Mouse (Mus musculus): Measurements from ENCODE around the gene Slc25a19.

Gene Slc25a19

DNA sequence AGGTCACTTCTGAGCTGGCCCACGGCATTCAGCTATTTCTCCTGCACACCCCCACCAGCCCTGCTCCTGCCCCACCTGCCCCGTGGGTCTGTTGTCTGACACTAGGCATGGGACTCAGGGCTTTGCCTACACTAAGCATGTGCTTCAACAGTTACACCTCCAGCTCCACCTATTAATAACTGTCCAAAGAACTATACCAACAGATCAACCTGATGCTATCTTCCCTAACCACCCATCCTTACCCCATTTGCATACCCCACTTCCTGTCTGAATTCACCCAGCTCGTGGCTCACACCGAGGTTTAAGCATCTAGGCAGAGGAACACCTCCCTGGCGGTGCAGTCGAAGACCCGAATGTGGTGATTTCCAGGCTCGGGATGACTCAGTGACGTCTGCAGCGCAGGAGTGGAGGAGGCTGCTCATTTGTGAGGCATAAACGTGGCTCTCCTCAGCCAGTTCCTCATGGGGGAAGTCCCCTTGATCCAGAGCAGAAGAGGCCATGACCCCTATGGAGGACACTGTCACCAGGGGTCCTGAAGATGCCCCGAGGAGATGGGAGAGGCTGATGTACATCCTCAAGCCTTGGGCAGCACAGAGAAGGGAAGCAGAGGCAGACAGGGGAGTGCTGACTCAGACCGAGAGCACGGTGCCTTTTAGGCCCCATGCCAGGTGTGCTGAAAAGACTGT lies 13.0 kb upstream of the Slc25a19 start:
- no peak for DNase-seq (ENCODE audit: extremely low spot score, low spot score)

DNA sequence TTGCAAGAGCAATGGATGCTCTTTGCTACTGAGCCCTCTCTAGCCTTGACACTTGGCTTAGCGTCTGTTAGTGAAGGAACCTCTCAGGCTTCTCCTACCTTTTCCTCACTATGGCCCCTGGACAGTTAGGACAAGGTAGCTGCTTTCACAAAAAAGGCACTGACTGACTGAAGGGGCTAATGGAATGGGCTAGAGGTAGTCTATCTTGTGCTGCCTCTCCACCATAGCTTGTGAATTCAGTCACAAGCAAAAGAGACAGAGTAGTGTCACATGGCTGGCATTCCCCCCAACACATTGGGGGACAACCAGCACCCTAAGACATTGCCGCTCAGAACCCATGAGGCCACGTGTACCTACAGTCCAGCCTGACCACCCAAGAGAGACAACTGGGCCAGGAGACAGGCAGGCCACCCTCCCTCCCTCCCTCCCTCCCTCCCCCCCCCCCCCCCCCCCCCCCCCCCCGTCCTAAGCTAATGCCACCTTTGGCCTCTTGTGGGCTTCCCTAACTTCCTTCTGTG lies 12.3 kb upstream of the Slc25a19 start:
- no peak for DNase-seq (ENCODE audit: extremely low spot score, low spot score)

DNA sequence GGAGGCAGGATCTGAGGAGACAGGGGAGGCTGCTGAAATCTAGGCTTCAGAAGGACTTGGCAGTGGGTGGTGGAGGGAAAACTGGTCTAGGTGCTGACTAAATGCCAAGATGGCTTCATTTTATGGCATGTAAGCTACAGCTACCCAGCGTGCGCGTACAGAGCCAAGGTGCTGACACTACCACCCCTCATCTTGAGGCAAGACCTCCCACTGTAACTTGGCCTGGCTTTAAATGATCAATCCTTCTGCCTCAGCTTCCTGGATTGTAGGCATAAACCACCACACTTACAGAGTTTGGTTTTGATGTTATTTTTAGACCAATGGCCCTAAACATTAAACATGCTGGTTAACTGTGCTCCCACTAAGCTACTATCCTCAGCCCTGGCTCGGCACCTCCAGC lies 11.4 kb upstream of the Slc25a19 start:
- DNase-seq (ENCODE audit: extremely low spot score, low spot score) = no peak

DNA sequence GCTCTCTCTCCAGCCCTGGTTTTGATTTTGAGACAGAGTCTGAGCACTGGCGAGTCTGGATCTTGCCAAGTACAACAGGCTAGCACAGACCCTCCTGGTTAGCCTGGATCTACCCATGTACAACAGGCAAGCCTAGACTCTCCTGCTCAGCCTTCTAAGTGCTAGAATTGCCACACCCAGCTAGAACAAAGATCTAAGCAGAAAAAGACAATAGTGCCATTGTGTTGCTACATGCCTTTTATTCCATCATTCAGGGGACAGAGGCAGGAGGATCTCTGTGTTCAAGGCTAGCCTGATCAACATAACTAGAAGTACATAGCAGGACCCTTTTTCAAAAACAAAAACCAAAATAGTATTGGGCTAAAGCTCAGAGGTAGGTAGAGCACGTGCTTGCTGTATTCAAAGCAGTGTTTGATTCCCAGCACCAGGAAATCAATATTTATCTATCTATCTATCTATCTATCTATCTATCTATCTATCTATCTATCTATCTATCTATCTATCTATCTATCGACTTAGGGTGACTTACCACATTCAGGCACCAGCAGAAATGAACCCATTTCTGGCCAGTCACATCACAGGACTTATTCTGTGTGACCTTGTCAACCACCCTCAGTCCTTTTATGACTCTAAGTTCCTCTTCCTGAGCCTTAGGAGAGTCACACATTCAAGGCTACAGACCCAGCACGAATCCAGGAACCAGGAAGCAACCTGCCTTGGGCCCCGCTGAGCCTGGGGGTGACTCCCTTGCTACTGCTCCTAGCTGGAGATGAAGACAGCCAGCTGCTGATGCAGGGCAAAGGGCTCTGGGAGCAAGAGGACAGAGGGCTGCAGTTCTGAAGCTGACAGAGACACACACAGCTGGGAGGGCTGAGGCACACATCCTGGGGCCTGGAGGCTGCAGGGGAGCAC lies 10.7 kb upstream of the Slc25a19 start:
- DNase-seq (ENCODE audit: extremely low spot score, low spot score) = no peak

DNA sequence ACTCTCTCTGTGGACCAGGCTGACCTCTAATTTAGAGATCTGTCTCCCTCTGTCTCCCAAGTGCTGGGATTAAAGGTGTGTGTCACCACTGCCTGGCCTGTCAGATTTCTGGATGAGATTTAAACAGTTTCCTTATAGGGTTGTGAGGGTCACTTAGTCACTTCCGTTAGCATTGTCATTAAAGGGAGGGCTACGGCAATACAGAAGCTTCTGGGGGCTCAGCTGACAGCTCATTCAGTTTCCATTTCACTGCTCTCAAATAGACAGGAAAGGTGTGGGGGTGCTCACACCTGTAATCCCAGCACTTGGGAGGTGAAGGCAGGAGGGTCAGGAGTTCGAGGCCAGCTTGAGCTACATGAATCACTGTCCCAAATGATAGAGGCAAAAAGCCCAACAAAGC lies 8.9 kb upstream of the Slc25a19 start:
- DNase-seq (ENCODE audit: extremely low spot score, low spot score) = no peak

DNA sequence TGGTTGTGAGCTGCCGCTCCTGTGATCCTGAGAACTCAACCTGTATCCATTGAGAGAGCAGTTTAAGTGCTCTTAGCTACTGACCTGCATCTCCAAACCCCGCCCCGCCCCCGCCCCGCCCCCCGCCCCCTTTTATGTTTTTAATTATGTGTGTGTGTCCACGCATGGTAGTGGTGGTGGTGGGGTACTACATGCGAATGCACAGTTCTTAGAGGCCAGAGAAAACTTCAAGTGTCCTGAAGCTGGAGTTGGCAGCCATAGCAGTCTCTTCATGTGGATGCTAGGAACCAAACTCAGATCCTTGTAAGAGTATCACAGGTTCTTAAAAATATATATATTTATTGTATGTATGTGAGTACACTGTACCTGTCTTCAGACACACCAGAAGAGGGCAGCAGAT lies 7.4 kb upstream of the Slc25a19 start:
- no peak for DNase-seq (ENCODE audit: extremely low spot score, low spot score)

DNA sequence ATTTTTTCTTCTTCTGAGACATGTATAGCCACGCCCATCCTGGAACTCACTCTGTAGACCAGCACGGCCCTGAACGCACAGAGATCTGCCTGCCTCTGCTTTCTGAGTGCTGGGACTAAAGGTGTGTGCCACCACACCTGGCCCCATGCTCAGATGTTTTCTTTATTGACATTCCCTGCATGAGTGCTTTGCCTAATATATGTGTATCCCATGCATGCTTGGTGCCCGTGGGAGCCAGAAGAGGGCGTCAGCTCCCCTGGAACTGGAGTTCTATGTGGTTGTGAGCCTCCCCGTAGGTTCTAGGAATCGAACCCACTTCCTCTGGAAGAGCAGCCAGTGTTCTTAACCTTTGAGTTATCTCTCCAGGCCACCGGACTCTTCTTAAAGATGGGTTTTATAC lies 6.9 kb upstream of the Slc25a19 start:
- no peak for DNase-seq (ENCODE audit: extremely low spot score, low spot score)

DNA sequence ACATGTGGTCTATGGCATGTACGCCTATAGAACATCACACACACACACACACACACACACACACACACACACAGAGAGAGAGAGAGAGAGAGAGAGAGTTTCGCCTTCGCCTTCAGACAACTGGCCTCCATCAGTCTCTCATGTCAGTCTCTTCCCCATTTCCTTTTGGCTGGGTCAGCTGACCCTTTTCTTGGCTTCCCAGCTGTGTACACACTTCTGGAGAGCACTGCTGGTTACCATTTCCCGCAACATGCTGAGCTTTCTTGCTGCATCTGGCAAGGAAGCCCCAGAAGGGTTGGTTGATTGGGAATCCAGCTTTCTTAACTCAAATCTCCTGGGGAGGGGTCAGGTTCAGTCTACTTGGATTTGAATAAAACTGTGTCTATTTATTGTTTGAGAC lies 6.0 kb upstream of the Slc25a19 start:
- DNase-seq (ENCODE audit: extremely low spot score, low spot score) = peak; percentile 27

DNA sequence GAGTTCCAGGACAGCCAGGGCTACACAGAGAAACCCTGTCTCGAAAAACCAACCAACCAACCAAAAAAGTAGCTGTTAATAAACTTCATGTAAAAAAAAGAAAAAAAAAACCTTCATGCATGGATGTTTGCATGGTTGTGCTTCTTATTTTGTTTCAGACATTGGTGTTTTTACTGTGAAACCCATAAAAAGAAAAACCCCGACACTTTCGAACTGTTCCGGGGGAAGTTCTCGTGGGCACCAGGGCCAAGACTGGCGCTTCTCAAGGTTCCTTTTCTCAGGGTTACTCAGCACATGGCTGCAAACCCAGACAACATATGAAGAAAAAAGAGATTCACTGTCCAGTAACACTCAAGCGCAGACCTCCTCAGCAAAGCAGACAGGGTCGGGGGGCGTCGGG lies 4.8 kb upstream of the Slc25a19 start:
- no peak for DNase-seq (ENCODE audit: extremely low spot score, low spot score)

DNA sequence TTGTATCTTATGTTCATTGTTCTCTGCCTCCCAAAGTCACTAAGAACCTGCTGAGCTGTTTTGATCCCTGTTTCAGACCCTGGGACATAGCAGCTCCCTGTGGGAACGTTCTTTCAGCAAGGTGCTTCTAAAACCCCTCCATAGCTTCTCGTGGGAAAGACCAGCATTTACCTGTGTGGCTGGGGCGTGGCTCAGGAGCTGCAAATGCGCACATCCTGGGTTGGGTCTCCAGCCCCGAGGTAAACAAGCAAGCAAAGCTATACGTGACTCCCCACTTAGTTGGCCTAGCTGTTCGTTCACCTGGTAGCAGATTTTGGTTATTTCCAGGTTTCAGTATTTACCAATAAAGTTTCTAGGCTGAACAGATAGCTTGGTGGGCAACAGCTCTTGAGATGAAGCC lies 4.2 kb upstream of the Slc25a19 start:
- no peak for DNase-seq (ENCODE audit: extremely low spot score, low spot score)

DNA sequence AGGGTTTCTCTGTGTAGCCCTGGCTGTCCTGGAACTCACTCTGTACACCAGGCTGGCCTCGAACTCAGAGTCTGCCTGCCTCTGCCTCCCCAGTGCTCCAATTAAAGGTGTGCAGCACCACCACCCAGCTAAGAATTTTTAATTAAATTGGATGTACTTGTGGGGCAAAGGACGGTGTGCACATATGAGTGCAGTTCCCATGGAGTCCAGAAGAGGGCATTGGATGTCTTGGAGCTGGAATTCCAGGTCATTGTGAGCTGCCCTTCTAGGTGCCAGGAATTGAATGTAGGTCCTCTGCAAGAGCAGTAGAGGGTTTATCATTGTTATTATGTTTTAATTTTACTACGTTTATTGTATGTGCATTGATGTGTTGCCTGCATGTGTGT lies 3.4 kb upstream of the Slc25a19 start:
- peak; percentile 36 for DNase-seq (ENCODE audit: extremely low spot score, low spot score)

DNA sequence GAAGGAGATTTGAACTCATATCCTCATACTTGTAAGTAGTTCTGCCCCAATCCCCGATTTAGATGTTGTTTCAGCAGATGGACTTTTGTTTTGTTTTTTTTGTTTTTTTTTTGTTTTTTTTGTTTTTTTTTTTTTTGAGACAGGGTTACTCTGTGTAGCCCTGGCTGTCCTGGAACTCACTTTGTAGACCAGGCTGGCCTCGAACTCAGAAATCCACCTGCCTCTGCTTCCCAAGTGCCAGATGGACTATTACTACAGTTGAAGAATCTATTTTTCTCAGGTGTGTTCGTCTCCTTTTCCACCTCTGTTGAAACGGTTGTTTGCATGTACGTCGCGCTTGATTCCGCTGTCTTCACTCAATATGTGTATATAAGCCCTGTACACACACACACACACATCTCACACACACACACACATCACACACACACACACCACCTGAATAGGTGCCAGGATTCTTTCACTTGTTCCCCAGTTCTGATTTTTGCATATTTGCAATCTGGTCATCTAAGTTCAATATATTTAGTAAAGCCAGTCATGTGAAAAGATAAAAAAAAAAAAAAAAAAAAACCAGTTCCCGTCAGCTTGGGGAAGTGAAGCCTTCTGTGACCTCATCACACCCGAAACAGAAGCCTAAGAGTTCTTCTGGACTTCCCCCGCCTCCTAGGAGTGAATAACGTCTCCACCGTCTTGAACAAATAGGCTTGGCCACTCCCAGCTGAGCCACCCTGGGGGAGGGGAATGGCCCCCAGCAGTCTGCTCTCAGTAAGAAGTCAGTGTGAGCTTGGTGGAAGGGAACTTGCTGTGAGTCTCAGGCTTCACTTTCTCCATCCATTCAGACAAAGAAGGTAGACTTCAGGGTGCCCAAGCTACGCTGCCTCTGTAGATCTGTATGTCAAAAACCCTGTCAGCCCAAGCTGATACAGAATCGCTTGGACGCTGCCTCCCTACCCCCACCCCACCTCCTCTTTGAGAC lies 2.7 kb upstream of the Slc25a19 start:
- no peak for DNase-seq (ENCODE audit: extremely low spot score, low spot score)

DNA sequence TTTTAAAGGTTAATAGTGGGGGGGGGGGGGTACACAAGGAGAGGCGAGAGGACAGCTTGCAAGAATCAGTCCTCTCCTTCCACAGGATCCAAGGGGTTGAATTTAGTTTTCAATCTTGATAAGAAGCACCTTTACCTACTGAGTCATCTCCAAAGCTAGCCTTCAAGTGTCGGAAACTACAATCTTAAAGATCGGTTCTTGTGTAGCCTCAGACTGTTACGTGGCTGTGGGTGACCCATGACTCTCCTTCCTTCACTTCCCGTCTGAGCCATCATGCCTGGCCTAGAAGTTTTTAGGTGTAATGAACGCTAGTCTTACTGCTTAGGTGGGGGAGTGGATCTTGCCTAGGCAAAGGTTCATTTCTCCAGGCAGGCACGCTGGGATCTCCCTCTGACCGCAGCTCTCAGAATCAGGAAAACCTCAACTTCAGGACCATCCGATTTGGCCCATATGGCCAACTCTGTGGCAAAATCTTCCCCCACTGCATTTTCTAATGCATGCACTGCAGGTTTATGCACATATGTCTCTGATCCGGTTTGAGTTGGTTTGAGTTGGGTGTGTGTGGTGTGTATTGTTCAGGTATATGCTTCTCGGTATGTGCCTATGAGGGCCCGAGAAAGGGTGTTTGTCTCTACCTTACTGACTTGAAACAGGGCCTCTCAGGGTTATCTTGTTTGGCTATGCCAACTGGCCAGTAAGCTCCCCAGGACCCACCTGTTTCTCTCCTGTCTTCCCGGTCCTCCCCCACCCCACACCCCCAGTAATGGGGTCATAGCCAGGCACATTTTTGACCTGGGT lies 1.8 kb upstream of the Slc25a19 start:
- DNase-seq (ENCODE audit: extremely low spot score, low spot score) = no peak

DNA sequence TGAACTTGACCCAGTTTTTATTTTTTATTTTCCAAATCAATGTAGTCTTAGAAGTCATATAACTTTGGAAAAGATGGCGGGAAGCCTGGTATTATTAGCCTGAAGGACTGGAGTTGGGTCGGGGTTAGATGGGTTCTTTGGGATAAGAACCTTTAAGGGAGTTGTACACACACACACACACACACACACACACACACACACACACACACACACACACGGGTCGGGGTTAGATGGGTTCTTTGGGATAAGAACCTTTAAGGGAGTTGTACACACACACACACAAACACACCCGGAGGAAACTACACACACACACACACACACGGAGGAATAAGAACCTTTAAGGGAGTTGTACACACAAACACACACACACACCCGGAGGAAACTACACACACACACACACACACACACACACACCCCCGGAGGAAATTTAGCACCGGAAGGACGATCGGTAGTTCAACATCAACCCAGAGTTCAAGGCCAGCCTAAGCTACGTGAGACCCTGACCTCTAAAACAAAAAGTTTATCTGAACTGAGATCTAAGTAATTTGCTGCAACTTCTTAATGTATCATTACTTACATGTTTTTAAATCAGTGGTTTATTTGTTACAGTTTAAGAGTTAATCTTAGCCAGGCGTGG lies 488 bp upstream of the Slc25a19 start:
- DNase-seq (ENCODE audit: extremely low spot score, low spot score) = no peak

DNA sequence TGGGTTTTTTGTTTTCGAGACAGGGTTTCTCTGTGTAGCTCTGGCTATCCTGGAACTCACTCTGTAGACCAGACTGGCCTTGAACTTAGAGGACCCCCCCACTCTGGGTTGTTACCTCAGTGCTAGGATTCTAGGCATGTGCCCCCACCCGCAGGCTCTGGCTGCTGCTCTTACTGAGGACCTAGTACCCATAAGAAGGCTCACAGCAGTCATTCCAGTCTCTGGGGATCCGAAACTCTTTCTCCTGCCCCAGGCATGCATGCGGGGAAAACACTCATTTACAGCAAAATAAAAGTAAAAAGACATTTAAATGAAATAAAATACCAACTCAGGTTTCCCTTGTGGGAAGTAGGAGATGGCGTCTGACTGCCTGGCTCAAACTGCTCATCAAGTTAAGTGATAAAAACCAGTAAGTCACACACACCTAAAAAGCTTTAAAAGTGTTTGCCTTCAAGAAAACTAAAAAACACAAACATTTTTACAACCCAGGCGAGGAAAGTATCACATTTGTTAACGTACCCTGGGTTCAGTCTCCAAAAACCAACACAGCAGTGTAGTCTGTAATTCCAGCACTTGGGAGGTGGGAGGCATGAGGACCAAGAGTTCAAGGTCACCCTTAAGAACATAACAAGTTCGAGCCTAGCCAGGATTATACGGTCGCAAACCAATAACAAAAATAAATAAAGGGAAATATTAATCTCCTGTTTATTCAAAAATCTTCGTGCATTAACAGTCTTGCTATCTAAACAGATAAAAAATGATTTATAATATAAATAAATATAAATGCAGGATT lies 1.1 kb downstream of the Slc25a19 start:
- no peak for DNase-seq (ENCODE audit: extremely low spot score, low spot score)

DNA sequence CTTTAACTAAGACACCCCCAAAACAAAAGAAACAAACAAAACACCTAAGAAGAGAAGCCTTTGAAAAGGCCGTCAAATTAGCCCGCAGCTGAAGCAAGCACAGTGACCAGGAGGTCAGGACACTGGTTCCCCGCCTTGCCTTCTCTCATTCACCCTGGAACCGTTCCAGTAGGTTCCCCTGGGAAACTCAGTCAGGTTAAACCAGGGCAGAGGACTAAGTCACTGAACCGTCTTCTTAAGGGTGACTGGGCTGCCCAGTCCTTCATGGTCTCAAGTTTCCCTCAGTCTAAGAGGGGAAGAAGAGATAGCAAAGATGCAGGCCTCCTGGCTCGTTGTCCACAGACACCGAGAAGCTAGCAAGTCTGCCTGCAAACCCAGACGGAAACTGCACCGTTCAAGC lies 2.2 kb downstream of the Slc25a19 start:
- DNase-seq (ENCODE audit: extremely low spot score, low spot score) = no peak

DNA sequence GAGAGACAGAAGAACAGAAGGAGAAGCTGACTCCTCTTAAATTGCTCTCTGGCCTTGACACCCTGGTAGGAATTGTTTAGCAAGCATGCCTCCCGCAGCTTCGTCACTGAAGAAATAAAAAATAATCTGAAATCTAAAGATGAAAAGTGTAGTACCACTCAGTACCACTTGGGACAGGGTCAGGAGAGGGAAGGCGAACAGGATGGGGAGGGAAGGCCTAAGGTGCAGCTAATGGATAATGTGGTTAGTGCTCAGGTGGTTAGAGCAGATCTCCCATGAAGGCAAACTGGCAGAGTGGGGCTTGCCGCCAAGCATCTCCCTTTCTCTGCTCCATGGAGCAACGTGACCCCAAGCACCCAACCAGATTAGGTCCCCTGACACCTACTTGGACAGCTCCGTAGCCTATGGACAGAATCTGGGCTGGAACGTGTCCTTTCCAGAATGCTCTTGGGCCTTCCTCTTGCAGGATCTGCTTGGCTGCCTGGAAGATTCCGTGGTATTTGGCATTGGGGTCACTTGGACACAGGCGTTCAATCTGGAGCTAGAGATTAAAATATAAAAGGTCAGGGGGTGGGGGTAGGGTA lies 4.5 kb downstream of the Slc25a19 start:
- no peak for DNase-seq (ENCODE audit: extremely low spot score, low spot score)

DNA sequence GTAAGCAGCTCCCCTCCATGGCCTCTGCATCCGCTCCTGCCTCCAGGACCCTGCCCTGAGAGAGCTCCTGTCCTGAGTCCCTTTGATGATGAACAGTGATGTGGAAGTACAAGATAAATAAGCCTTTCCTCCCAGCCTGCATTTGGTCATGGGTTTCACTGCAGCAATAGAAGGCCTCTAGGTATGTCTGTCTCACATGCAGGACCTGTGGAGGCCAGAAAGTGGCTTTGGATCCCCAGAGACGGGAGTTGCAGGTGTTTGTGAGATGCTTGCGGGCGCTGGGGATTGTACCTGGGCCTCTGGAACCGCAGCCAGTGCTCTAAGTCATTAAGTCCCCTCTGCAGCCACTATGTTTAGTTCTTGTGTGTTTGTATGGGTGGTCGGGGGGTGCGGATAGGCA lies 8.1 kb downstream of the Slc25a19 start:
- DNase-seq (ENCODE audit: extremely low spot score, low spot score) = no peak
